Mouse (Mus musculus) cerebellum, postnatal 36 days (tissue): Measurements from ENCODE around the gene Hmox2.
"Not testable (repeated sequence)": the region's sequence is repeated elsewhere in the genome, so short reads cannot be mapped to it uniquely, and the experiment has no call there.

Experiments used
- DNase-seq, 2 experiments: peaks; one replicate each; pipeline ENCODE4 v3.0.0; 2021 to 2022; ENCODE audit warnings: mixed read lengths in 2 of 2

The Hmox2 gene

GRCm38 (mm10) chr16:4725780-4726527, at the start of gene Hmox2:
Gene Hmox2 (plus strand): TSS chr16:4726361.
- DNase-seq = peak; percentile 92 to 96

GRCm38 (mm10) chr16:4676836-4677235, 49.3 kb upstream of the Hmox2 start:
- no peak for DNase-seq

GRCm38 (mm10) chr16:4678080-4678479, 48.1 kb upstream of the Hmox2 start:
- DNase-seq = no peak

- DNase-seq = peak; percentile 87 to 90
These were observed 46.8 kb upstream of the Hmox2 start, which contains the start of gene Coro7 for GRCm38 (mm10) chr16:4679121-4680018. Gene Coro7 (minus strand): TSS chr16:4679777.

GRCm38 (mm10) chr16:4680922-4681455, 45.2 kb upstream of the Hmox2 start:
- DNase-seq = not testable (repeated sequence)

- no peak for DNase-seq
These were observed 43.5 kb upstream of the Hmox2 start for GRCm38 (mm10) chr16:4682628-4683179.

- no peak for DNase-seq
These were observed 43.0 kb upstream of the Hmox2 start for GRCm38 (mm10) chr16:4683193-4683580.

- peak; percentile 98 to 99 for DNase-seq
These were observed 42.3 kb upstream of the Hmox2 start for GRCm38 (mm10) chr16:4683581-4684456.

- DNase-seq = no peak
These were observed 41.7 kb upstream of the Hmox2 start for GRCm38 (mm10) chr16:4684457-4684791.

- not testable (repeated sequence) for DNase-seq
These were observed 36.8 kb upstream of the Hmox2 start for GRCm38 (mm10) chr16:4689371-4689770.

- DNase-seq = no peak
These were observed 24.9 kb upstream of the Hmox2 start for GRCm38 (mm10) chr16:4701211-4701610.

GRCm38 (mm10) chr16:4702646-4703045, 23.5 kb upstream of the Hmox2 start:
- DNase-seq = no peak

- no peak for DNase-seq
These were observed 20.6 kb upstream of the Hmox2 start for GRCm38 (mm10) chr16:4705541-4705940.

GRCm38 (mm10) chr16:4711173-4711572, 15.0 kb upstream of the Hmox2 start:
- DNase-seq = no peak

- DNase-seq = peak; percentile 55 to 63
These were observed 12.1 kb upstream of the Hmox2 start for GRCm38 (mm10) chr16:4713861-4714710.

- no peak for DNase-seq
These were observed 8.3 kb upstream of the Hmox2 start for GRCm38 (mm10) chr16:4717866-4718265.

GRCm38 (mm10) chr16:4718753-4719518, 7.2 kb upstream of the Hmox2 start, which contains the start of gene Nmral1:
Gene Nmral1 (minus strand): TSS chr16:4719356.
- peak; percentile 76 to 79 for DNase-seq

GRCm38 (mm10) chr16:4722128-4722914, 3.8 kb upstream of the Hmox2 start:
- DNase-seq = no peak

- no peak for DNase-seq
These were observed 3.3 kb upstream of the Hmox2 start for GRCm38 (mm10) chr16:4722915-4723209.

GRCm38 (mm10) chr16:4725266-4725665, 895 bp upstream of the Hmox2 start:
- no peak for DNase-seq
